Mouse (Mus musculus): ENCODE data around the gene Rab11fip4. TPM values are rescaled to one million over a fixed set of nuclear protein-coding genes. Genes with fewer than 3 reads are reported as not detected.
A peak's percentile ranks its signal among the peaks of the same experiment; 100 is the strongest.

Gene Rab11fip4
- total and polyA plus RNA-seq, 2 experiments from 2014 or later, result 21.7 to 80.9 TPM

DNA sequence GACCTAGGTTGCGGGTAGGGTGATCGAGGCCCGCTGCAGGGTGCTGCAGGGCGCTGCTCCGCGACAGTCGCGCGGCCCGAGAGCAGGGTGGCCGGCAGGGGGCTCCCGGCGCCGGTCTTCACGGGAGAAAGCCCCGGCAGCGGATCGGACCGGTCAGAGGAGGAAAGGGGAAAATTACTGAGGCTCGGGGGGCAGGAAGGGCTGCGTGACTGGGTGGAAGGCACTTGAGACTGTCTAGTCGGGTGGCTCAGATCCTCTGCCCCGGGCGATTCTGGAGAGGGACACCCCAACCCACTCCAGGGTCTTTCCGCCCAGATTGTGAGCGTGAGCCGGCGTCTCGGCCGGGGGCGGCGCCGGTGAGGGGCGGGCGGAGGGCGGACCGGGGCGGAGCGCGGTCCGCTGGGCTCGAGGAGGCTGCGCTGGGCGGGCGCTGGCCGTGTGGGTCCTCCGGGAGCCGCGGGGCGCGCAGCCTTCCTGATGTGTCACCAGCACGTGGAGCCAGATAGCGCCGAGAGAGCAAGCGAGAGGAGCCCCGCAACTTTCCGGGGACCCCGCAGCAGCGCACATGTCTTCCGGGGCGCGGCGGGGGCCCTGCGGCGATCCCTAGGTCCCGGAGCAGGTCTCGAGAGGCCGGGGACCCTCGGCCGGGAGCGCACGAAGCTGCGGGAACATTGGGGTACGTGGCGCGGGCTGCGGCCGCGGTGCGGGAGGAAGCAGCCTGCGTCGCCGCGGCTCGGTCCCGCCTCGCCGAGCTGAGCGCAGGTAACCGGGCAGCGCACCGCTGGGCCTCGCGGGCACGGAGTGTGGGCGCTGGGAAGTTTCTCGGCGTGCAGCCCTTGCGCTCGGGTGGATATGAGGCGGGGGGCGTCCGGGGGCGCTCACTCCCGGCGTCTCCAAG lies 120.1 kb downstream of the Rab11fip4 start:
- 1% methylated on average over 101 of the region's 106 CpGs for WGBS
- no peak overlapping the region for H3K27ac ChIP-seq (ENCODE audit: low read depth, low read length)
- H3K36me3 ChIP-seq (ENCODE audit: insufficient read depth), result no peaks in the 10 kb centered on the region
- peak; percentile 87 for TF ChIP-seq CTCF (IDR thresholded peaks at IDR 0.05; ENCODE audit: low read depth)
- DNase-seq, result peak; percentile 79
- H3K4me3 ChIP-seq (ENCODE audit: low read depth, low read length), result peak overlapping the region; percentile 58
- no peaks in the 10 kb centered on the region for H3K4me1 ChIP-seq (ENCODE audit: insufficient read depth)
- peak overlapping the region; percentile 53 for H3K9ac ChIP-seq
- H3K9me3 ChIP-seq (ENCODE audit: low read length), result no peaks in the 10 kb centered on the region
- H3K4me2 ChIP-seq (ENCODE audit: low read depth), result peak overlapping the region; percentile 98
- peaks cover 21% of the 10 kb centered on the region for H3K27me3 ChIP-seq (ENCODE audit: insufficient read depth, low read length)
- peak; percentile 88 for ATAC-seq

- peak overlapping the region; percentile 58 for H3K4me3 ChIP-seq (ENCODE audit: low read depth, low read length)
- peaks cover 21% of the 10 kb centered on the region for H3K27me3 ChIP-seq (ENCODE audit: insufficient read depth, low read length)
- DNase-seq (no peak), ATAC-seq (no peak)
- H3K4me2 ChIP-seq (ENCODE audit: low read depth), result peak overlapping the region; percentile 98
- H3K9ac ChIP-seq, result peak overlapping the region; percentile 53; the same call in 1 of the 2 replicates
- H3K27ac ChIP-seq (ENCODE audit: low read depth, low read length), result no peak overlapping the region
- no peaks in the 10 kb centered on the region for H3K9me3 ChIP-seq (ENCODE audit: low read length)
- WGBS, result 4% methylated on average over 46 of the region's 46 CpGs
- H3K4me1 ChIP-seq (ENCODE audit: insufficient read depth), result no peaks in the 10 kb centered on the region
- no peak for TF ChIP-seq CTCF (IDR thresholded peaks at IDR 0.05; ENCODE audit: low read depth)
- no peaks in the 10 kb centered on the region for H3K36me3 ChIP-seq (ENCODE audit: insufficient read depth)
Measured at GRCm38 (mm10) chr11:79711766-79712369, 120.9 kb downstream of the Rab11fip4 start.

DNA sequence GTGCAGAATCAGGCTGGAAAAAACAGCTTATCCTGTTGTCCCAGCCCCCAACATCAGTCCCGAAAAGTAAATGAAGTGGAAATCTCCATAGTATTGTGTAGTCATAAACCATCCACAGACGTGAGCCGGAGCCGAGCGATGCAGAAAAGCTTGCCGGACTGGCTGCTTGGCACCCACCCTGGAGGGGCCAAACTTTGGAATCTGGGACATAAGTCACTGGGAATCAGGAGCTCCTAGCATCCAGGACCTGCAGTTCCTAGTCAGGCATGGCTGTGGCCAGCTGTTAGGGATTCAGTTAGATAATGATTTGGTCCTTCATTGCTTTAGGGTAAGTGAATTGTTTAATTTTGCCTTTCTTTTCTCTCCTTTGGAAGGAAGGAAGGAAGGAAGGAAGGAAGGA lies 122.2 kb downstream of the Rab11fip4 start:
- Histone ChIP-seq H3K27me3 (ENCODE audit: insufficient read depth, low read length) (peaks cover 21% of the 10 kb centered on the region), H3K4me3 (ENCODE audit: low read depth, low read length) (no peak overlapping the region), H3K4me1 (ENCODE audit: insufficient read depth) (no peaks in the 10 kb centered on the region), H3K9ac (no peak overlapping the region), H3K27ac (ENCODE audit: low read depth, low read length) (no peak overlapping the region), H3K9me3 (ENCODE audit: low read length) (no peaks in the 10 kb centered on the region), H3K36me3 (ENCODE audit: insufficient read depth) (no peaks in the 10 kb centered on the region), H3K4me2 (ENCODE audit: low read depth) (no peak overlapping the region)
- WGBS, result 51% methylated on average over 6 of the region's 6 CpGs
- DNase-seq (no peak), ATAC-seq (no peak)
- TF ChIP-seq CTCF (IDR thresholded peaks at IDR 0.05; ENCODE audit: low read depth), result no peak

- no peak for ATAC-seq
- H3K27ac ChIP-seq (ENCODE audit: low read depth, low read length), result no peak overlapping the region
- TF ChIP-seq CTCF (IDR thresholded peaks at IDR 0.05; ENCODE audit: low read depth), result no peak
Measured at GRCm38 (mm10) chr11:79713678-79714077, 122.7 kb downstream of the Rab11fip4 start.

GRCm38 (mm10) chr11:79714082-79714742 lies 123.2 kb downstream of the Rab11fip4 start:
- no peak for TF ChIP-seq CTCF (IDR thresholded peaks at IDR 0.05; ENCODE audit: low read depth)
- ATAC-seq (no peak), DNase-seq (no peak)
- WGBS, result 80% methylated on average over 13 of the region's 13 CpGs
- no peaks in the 10 kb centered on the region for H3K9me3 ChIP-seq (ENCODE audit: low read length)
- H3K4me2 ChIP-seq (ENCODE audit: low read depth), result no peak overlapping the region
- H3K9ac ChIP-seq, result no peak overlapping the region
- no peaks in the 10 kb centered on the region for H3K4me1 ChIP-seq (ENCODE audit: insufficient read depth)
- peaks cover 21% of the 10 kb centered on the region for H3K27me3 ChIP-seq (ENCODE audit: insufficient read depth, low read length)
- no peak overlapping the region for H3K4me3 ChIP-seq (ENCODE audit: low read depth, low read length)
- H3K27ac ChIP-seq (ENCODE audit: low read depth, low read length), result no peak overlapping the region
- H3K36me3 ChIP-seq (ENCODE audit: insufficient read depth), result no peaks in the 10 kb centered on the region

More at GRCm38 (mm10) chr11:79713678-79714077, 122.7 kb downstream of the Rab11fip4 start:
- WGBS, result 72% methylated on average over 4 of the region's 4 CpGs
- no peak for DNase-seq
- Histone ChIP-seq H3K4me2 (ENCODE audit: low read depth) (no peak overlapping the region), H3K27me3 (ENCODE audit: insufficient read depth, low read length) (peaks cover 21% of the 10 kb centered on the region), H3K9me3 (ENCODE audit: low read length) (no peaks in the 10 kb centered on the region), H3K36me3 (ENCODE audit: insufficient read depth) (no peaks in the 10 kb centered on the region), H3K4me3 (ENCODE audit: low read depth, low read length) (no peak overlapping the region), H3K4me1 (ENCODE audit: insufficient read depth) (no peaks in the 10 kb centered on the region), H3K9ac (no peak overlapping the region)

- Histone ChIP-seq H3K27ac (ENCODE audit: low read depth, low read length) (no peak overlapping the region), H3K4me1 (ENCODE audit: insufficient read depth) (no peaks in the 10 kb centered on the region), H3K4me3 (ENCODE audit: low read depth, low read length) (no peak overlapping the region), H3K9ac (no peak overlapping the region), H3K9me3 (ENCODE audit: low read length) (no peaks in the 10 kb centered on the region), H3K27me3 (ENCODE audit: insufficient read depth, low read length) (peaks cover 21% of the 10 kb centered on the region), H3K4me2 (ENCODE audit: low read depth) (no peak overlapping the region), H3K36me3 (ENCODE audit: insufficient read depth) (no peaks in the 10 kb centered on the region)
- DNase-seq (no peak), ATAC-seq (no peak)
- 90% methylated on average over 6 of the region's 6 CpGs for WGBS
- TF ChIP-seq CTCF (IDR thresholded peaks at IDR 0.05; ENCODE audit: low read depth), result no peak
Measured at GRCm38 (mm10) chr11:79714743-79715110, 123.7 kb downstream of the Rab11fip4 start.
